Mouse (Mus musculus): Measurements from ENCODE around the gene Lpp. TPM values are rescaled to one million over a fixed set of nuclear protein-coding genes. Genes with fewer than 3 reads are reported as not detected.

Lpp gene
- polyA plus RNA-seq, 1 experiment from 2014 or later: 10.3 TPM

DNA sequence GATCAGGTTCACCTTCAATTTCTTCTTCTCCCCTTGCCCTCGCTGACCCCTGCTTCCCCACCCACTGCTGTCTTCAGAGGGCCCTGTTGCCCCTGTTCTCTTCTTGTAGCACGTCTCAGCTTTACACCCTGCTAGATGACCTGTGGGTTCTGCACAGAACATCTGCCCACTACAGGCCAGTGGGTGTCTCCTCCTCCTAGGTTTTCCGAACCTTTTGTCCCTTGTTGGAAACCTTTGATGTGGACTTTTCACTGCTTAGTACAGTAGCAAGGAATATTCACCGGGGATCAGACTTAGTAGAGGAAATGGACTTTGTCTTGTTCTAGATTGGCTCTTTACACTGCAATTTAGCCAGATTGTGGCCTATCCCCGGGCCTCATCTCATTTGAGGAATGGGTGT is 71.1 kb downstream of the Lpp start:
- Histone ChIP-seq H3K4me3 (ENCODE audit: low read depth, low read length) (no peak overlapping the region), H3K4me1 (ENCODE audit: control insufficient read depth, low read depth, low read length) (no peaks in the 10 kb centered on the region), H3K36me3 (ENCODE audit: control insufficient read depth, insufficient read depth) (no peaks in the 10 kb centered on the region), H3K9me3 (replicated peaks; ENCODE audit: control insufficient read depth, low read length) (no peaks in the 10 kb centered on the region), H3K27me3 (ENCODE audit: control insufficient read depth, insufficient read depth, low read depth, low read length) (no peaks in the 10 kb centered on the region), H3K27ac (ENCODE audit: low read length) (no peak overlapping the region), H3K9ac (ENCODE audit: low read depth, low read length) (no peak overlapping the region), H3K4me2 (ENCODE audit: low read depth, low read length) (no peak overlapping the region)
- no peak for ATAC-seq (ENCODE audit: low read depth)
- WGBS (ENCODE audit: insufficient replicate concordance): 48% methylated on average over 5 of the region's 5 CpGs

DNA sequence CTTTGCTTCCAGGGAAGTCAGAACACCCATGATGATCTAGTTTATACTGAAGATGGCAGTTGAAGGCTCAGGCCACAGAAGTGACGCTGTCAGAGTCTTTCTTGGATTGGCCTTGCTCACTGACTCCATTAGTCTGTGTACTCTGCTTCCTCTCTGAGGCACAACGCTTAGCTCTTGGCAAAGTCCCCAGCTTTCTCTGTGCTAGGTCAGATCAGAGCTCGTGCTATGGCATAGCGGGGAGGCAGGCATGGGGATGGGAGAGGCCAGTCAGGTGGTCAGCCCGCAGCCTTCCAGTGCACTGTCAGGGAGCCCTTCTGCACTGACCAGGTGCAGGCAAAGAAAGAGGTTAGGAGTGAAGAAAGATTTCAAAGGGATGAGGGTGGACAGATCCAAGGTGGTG is 72.3 kb downstream of the Lpp start:
- H3K9me3 ChIP-seq (replicated peaks; ENCODE audit: control insufficient read depth, low read length): no peaks in the 10 kb centered on the region
- no peak overlapping the region for H3K4me3 ChIP-seq (ENCODE audit: low read depth, low read length)
- 61% methylated on average over 5 of the region's 5 CpGs for WGBS (ENCODE audit: insufficient replicate concordance)
- 0 out of 2 replicates have a peak, but pooled peaks have one; percentile 24 for ATAC-seq (ENCODE audit: low read depth)
- no peaks in the 10 kb centered on the region for H3K27me3 ChIP-seq (ENCODE audit: control insufficient read depth, insufficient read depth, low read depth, low read length)
- H3K9ac ChIP-seq (ENCODE audit: low read depth, low read length): no peak overlapping the region
- H3K4me2 ChIP-seq (ENCODE audit: low read depth, low read length): no peak overlapping the region
- H3K36me3 ChIP-seq (ENCODE audit: control insufficient read depth, insufficient read depth): no peaks in the 10 kb centered on the region
- H3K27ac ChIP-seq (ENCODE audit: low read length): no peak overlapping the region
- no peaks in the 10 kb centered on the region; the same call in 1 of the 2 replicates for H3K4me1 ChIP-seq (ENCODE audit: control insufficient read depth, low read depth, low read length)

DNA sequence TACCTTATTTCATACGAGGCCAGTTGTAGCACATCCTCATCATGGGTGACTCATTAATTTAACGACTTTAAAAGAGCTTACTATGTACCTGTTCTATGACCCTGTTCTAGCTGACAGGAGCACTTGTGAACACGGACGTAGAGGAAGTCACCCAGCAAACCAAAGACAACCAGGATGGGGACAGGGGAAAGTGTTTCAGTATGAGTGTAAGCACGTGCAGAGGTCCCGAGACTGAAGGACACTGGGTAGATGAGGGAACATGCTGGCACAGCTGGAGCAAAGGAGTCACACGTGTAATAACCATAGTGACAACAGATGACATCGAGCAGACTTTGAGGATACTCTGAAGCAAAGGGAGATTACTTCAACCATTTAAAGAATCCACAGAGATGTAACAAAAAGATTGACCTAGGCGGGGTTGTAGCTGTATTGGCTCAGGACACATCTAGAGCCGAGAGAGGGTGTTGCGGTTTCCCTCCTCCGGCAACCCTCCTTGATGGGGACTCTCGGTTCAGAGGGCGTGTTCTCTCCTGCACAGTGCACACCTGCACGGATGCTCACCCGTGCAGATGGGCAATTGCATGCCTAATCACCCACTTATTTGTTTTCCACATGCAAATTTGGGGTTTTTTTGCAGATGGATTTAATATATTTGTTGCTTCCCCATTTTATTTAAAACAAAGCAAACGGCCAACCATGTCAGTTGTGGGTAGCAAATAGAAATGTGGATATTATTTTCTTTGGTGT is 74.4 kb downstream of the Lpp start:
- H3K27ac ChIP-seq (ENCODE audit: low read length): no peak overlapping the region
- ATAC-seq (ENCODE audit: low read depth): no peak
- H3K36me3 ChIP-seq (ENCODE audit: control insufficient read depth, insufficient read depth): no peaks in the 10 kb centered on the region
- 62% methylated on average over 17 of the region's 17 CpGs for WGBS (ENCODE audit: insufficient replicate concordance)
- H3K4me2 ChIP-seq (ENCODE audit: low read depth, low read length): no peak overlapping the region
- no peaks in the 10 kb centered on the region for H3K9me3 ChIP-seq (replicated peaks; ENCODE audit: control insufficient read depth, low read length)
- no peak overlapping the region for H3K9ac ChIP-seq (ENCODE audit: low read depth, low read length)
- no peaks in the 10 kb centered on the region; the same call in 1 of the 2 replicates for H3K4me1 ChIP-seq (ENCODE audit: control insufficient read depth, low read depth, low read length)
- no peaks in the 10 kb centered on the region for H3K27me3 ChIP-seq (ENCODE audit: control insufficient read depth, insufficient read depth, low read depth, low read length)
- no peak overlapping the region for H3K4me3 ChIP-seq (ENCODE audit: low read depth, low read length)

DNA sequence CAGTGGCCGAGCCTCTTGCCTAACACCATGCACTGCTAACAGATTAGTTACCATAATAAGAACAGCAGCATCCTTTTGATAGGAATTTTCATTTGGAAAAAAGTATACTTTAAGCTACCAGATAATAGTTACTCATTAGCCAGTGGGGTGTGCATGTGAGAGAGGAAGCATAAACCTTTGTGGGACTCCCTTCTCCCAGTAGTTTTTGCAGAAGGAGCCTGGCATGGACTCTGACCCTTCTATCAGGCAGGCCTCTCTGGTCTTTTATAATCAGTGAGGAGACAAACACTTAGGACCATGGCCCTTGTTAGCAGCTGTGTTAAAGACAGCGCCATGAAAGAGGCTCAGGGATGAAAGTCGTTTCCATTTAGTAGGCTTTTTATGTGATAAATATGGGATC is 76.0 kb downstream of the Lpp start:
- H3K9me3 ChIP-seq (replicated peaks; ENCODE audit: control insufficient read depth, low read length): no peaks in the 10 kb centered on the region
- ATAC-seq (ENCODE audit: low read depth): peak; percentile 21; the same call in 1 of the 2 replicates
- H3K4me1 ChIP-seq (ENCODE audit: control insufficient read depth, low read depth, low read length): no peaks in the 10 kb centered on the region; the same call in 1 of the 2 replicates
- H3K9ac ChIP-seq (ENCODE audit: low read depth, low read length): no peak overlapping the region
- no peaks in the 10 kb centered on the region for H3K36me3 ChIP-seq (ENCODE audit: control insufficient read depth, insufficient read depth)
- H3K4me3 ChIP-seq (ENCODE audit: low read depth, low read length): no peak overlapping the region
- H3K27me3 ChIP-seq (ENCODE audit: control insufficient read depth, insufficient read depth, low read depth, low read length): no peaks in the 10 kb centered on the region
- 46% methylated on average over 3 of the region's 3 CpGs for WGBS (ENCODE audit: insufficient replicate concordance)
- no peak overlapping the region for H3K27ac ChIP-seq (ENCODE audit: low read length)
- no peak overlapping the region for H3K4me2 ChIP-seq (ENCODE audit: low read depth, low read length)

DNA sequence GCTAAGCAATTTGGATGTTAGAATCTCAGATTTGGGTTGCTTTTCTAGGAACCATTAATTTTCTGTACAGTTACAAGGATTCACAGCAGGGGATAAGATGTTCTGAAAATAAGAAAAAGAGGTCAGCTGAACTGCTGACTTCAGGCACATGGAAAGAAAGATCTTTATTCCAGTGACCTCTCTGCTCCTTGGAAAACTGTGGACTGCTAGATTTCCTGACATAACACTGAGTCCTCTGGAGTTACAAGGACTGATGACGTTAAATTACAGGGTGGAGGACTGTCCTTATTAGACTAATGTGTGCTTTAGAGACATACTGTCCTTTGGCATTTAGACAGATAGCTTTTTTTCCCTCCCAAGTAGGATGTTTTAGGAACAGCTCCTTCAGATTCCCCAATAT is 77.3 kb downstream of the Lpp start:
- no peaks in the 10 kb centered on the region for H3K27me3 ChIP-seq (ENCODE audit: control insufficient read depth, insufficient read depth, low read depth, low read length)
- no peak overlapping the region for H3K9ac ChIP-seq (ENCODE audit: low read depth, low read length)
- no peaks in the 10 kb centered on the region for H3K9me3 ChIP-seq (replicated peaks; ENCODE audit: control insufficient read depth, low read length)
- H3K36me3 ChIP-seq (ENCODE audit: control insufficient read depth, insufficient read depth): no peaks in the 10 kb centered on the region
- no peak overlapping the region for H3K27ac ChIP-seq (ENCODE audit: low read length)
- no peak for ATAC-seq (ENCODE audit: low read depth)
- no peak overlapping the region for H3K4me3 ChIP-seq (ENCODE audit: low read depth, low read length)
- H3K4me1 ChIP-seq (ENCODE audit: control insufficient read depth, low read depth, low read length): peaks cover 2% of the 10 kb centered on the region; the same call in 1 of the 2 replicates
- WGBS (ENCODE audit: insufficient replicate concordance): 59% methylated on average over 1 of the region's 1 CpGs
- no peak overlapping the region for H3K4me2 ChIP-seq (ENCODE audit: low read depth, low read length)

DNA sequence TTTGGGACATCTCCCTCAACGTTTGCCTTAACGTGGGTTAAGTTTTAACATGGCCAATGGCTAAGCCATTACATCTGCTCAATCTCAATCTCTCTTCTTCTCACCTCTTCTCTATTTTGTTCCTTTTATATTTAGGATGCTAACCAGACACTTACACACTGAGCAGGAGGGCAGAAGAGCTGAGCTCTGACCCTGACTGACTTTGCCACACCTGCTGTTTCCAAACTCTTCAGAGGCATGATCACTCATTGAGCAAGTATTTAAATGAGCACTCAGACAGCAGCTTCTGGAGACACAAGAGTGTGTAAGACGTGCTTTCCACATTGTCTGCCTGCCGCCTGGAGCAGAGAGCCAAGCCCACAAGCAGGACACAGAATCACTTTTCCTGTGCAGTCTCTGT is 77.7 kb downstream of the Lpp start:
- Histone ChIP-seq H3K27ac (ENCODE audit: low read length) (no peak overlapping the region), H3K4me3 (ENCODE audit: low read depth, low read length) (no peak overlapping the region), H3K9me3 (replicated peaks; ENCODE audit: control insufficient read depth, low read length) (no peaks in the 10 kb centered on the region), H3K36me3 (ENCODE audit: control insufficient read depth, insufficient read depth) (no peaks in the 10 kb centered on the region), H3K27me3 (ENCODE audit: control insufficient read depth, insufficient read depth, low read depth, low read length) (no peaks in the 10 kb centered on the region), H3K9ac (ENCODE audit: low read depth, low read length) (no peak overlapping the region), H3K4me1 (ENCODE audit: control insufficient read depth, low read depth, low read length) (peaks cover 6% of the 10 kb centered on the region; the same call in 1 of the 2 replicates), H3K4me2 (ENCODE audit: low read depth, low read length) (no peak overlapping the region)
- no peak for ATAC-seq (ENCODE audit: low read depth)
- WGBS (ENCODE audit: insufficient replicate concordance): 48% methylated on average over 4 of the region's 4 CpGs

DNA sequence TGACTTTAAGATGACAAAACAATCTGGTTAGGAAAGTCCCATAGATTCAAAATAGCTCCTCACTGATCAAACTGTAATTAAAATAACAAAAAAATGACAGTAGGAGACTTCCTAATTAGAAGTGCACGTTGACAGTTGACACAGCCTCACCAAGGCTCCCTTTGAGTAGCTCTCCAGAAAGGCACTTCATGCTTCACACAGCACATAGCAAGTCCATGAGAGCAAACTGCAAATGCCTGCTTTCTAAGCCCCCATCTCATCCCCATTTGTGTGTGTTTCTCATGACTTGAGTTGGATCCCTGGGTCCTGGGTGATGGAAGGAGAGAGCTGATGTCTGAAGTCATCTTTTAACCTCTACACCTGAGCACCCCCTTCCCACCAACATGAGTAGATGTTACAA is 78.5 kb downstream of the Lpp start:
- Histone ChIP-seq H3K4me2 (ENCODE audit: low read depth, low read length) (no peak overlapping the region), H3K27ac (ENCODE audit: low read length) (no peak overlapping the region), H3K9ac (ENCODE audit: low read depth, low read length) (no peak overlapping the region), H3K4me3 (ENCODE audit: low read depth, low read length) (no peak overlapping the region), H3K27me3 (ENCODE audit: control insufficient read depth, insufficient read depth, low read depth, low read length) (no peaks in the 10 kb centered on the region), H3K4me1 (ENCODE audit: control insufficient read depth, low read depth, low read length) (peaks cover 6% of the 10 kb centered on the region; the same call in 1 of the 2 replicates), H3K36me3 (ENCODE audit: control insufficient read depth, insufficient read depth) (no peaks in the 10 kb centered on the region), H3K9me3 (replicated peaks; ENCODE audit: control insufficient read depth, low read length) (no peaks in the 10 kb centered on the region)
- no peak for ATAC-seq (ENCODE audit: low read depth)
- WGBS (ENCODE audit: insufficient replicate concordance): 63% methylated on average over 1 of the region's 1 CpGs

DNA sequence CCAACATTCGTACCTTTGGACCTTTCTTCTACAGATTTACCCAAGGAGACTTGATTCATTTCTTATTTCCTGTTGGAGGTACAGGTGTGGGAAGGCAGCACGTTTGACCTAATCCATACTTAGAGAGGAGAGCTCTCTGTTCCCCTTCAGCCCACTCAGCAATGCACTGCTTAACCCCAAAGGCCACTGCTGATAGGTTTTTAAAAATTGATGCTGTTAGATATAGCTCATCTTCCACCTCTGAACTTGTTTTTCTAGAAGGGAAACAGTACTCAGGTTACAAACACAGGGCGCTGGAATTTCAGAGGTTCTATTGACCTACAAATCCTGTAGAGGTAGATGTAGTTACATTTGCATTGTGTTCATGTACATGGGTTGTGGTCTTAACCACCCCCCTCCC is 80.7 kb downstream of the Lpp start:
- 53% methylated on average over 3 of the region's 3 CpGs for WGBS (ENCODE audit: insufficient replicate concordance)
- no peaks in the 10 kb centered on the region for H3K9me3 ChIP-seq (replicated peaks; ENCODE audit: control insufficient read depth, low read length)
- no peak overlapping the region for H3K27ac ChIP-seq (ENCODE audit: low read length)
- no peaks in the 10 kb centered on the region for H3K36me3 ChIP-seq (ENCODE audit: control insufficient read depth, insufficient read depth)
- H3K9ac ChIP-seq (ENCODE audit: low read depth, low read length): no peak overlapping the region
- H3K4me3 ChIP-seq (ENCODE audit: low read depth, low read length): no peak overlapping the region
- no peak overlapping the region for H3K4me2 ChIP-seq (ENCODE audit: low read depth, low read length)
- no peaks in the 10 kb centered on the region for H3K27me3 ChIP-seq (ENCODE audit: control insufficient read depth, insufficient read depth, low read depth, low read length)
- no peak for ATAC-seq (ENCODE audit: low read depth)
- peaks cover 6% of the 10 kb centered on the region; the same call in 1 of the 2 replicates for H3K4me1 ChIP-seq (ENCODE audit: control insufficient read depth, low read depth, low read length)

DNA sequence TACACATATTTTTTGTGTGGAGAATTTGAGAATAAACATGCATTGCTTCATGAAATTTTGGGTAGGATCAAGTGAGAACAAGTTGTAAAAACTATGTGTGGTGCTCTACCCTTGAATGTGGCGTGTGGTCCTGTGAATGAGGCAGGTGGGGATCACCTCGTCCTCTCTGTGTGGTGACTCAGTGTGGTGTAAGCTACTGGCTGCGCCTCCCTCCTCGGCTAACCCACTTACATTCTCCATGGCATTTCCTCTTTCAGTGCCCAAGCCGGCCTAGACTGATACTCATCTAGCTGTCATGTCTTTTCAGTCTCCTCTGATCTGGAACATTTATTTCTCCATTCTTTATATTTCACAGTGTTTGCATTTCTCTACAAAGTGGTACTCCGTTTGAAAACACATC is 81.5 kb downstream of the Lpp start:
- no peaks in the 10 kb centered on the region for H3K27me3 ChIP-seq (ENCODE audit: control insufficient read depth, insufficient read depth, low read depth, low read length)
- no peak overlapping the region for H3K9ac ChIP-seq (ENCODE audit: low read depth, low read length)
- no peaks in the 10 kb centered on the region for H3K36me3 ChIP-seq (ENCODE audit: control insufficient read depth, insufficient read depth)
- no peak overlapping the region for H3K4me2 ChIP-seq (ENCODE audit: low read depth, low read length)
- WGBS (ENCODE audit: insufficient replicate concordance): 29% methylated on average over 6 of the region's 6 CpGs
- H3K4me1 ChIP-seq (ENCODE audit: control insufficient read depth, low read depth, low read length): peaks cover 6% of the 10 kb centered on the region; the same call in 1 of the 2 replicates
- H3K27ac ChIP-seq (ENCODE audit: low read length): no peak overlapping the region
- no peaks in the 10 kb centered on the region for H3K9me3 ChIP-seq (replicated peaks; ENCODE audit: control insufficient read depth, low read length)
- no peak overlapping the region for H3K4me3 ChIP-seq (ENCODE audit: low read depth, low read length)
- ATAC-seq (ENCODE audit: low read depth): no peak
